Mouse (Mus musculus): Measurements from ENCODE around the gene Grik3. TPM values are rescaled to one million over a fixed set of nuclear protein-coding genes. Genes with fewer than 3 reads are reported as not detected.

Gene Grik3
- polyA plus RNA-seq, 1 experiment from 2014 or later = 0.16 TPM

DNA sequence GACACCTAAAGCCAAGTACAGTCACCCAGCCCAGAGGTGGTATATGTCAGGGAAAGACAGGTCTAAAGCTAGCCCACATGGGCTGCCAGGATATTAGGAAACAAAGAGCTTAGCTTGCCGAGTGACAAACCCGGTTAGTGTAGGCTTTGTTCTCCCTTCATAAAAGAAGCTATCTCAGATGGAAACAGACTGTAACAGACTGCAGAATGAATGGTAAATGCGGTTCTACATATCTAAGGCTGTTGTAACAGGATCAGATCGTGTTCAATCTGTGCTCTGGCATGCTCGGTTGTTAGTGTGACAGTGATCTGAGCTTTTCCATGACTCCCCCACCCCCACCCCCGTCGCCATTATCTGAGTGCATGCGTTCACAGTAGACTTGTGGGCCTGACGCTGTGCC, 92.8 kb downstream of the Grik3 start:
- 75% methylated on average over 9 of the region's 9 CpGs for WGBS

DNA sequence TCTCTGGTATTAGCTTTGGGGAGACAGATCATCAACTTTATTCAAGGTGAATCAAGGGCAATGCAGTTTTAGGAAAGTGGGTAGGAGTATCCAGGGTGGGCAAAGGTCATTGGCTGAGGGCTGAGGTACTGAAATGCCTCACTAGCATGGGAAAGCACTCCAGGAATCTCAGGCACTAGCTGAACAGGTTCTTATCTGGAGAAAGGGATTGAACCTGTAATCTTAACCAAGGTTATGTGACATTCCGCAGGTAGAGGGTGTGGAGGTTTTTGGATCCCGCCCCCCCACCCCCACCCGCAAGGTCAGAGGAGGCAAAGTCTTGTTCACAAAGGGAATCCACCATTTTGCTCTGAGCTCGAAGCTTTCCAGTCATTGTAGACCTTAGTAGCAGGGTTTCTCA, 93.4 kb downstream of the Grik3 start:
- Histone ChIP-seq H3K4me1 (ENCODE audit: control insufficient read depth, insufficient read depth, low read length) (no peaks in the 10 kb centered on the region), H3K4me3 (ENCODE audit: low read length) (no peak overlapping the region), H3K36me3 (ENCODE audit: control insufficient read depth, insufficient read depth) (no peaks in the 10 kb centered on the region), H3K4me2 (ENCODE audit: low read depth, low read length) (no peak overlapping the region), H3K27me3 (ENCODE audit: control insufficient read depth, insufficient read depth, low read length) (peaks cover 15% of the 10 kb centered on the region), H3K27ac (ENCODE audit: low read length) (no peak overlapping the region), H3K9me3 (replicated peaks; ENCODE audit: control insufficient read depth, low read length) (no peaks in the 10 kb centered on the region), H3K9ac (ENCODE audit: low read length) (no peak overlapping the region)
- no peak for ATAC-seq (replicated peaks; ENCODE audit: extremely low read depth, insufficient read depth, low FRiP score)
- 55% methylated on average over 4 of the region's 4 CpGs for WGBS

More for the DNA sequence above, 92.8 kb downstream of the Grik3 start:
- ATAC-seq (replicated peaks; ENCODE audit: extremely low read depth, insufficient read depth, low FRiP score) = no peak
- Histone ChIP-seq H3K9ac (ENCODE audit: low read length) (no peak overlapping the region), H3K9me3 (replicated peaks; ENCODE audit: control insufficient read depth, low read length) (no peaks in the 10 kb centered on the region), H3K4me2 (ENCODE audit: low read depth, low read length) (no peak overlapping the region), H3K4me3 (ENCODE audit: low read length) (no peak overlapping the region), H3K36me3 (ENCODE audit: control insufficient read depth, insufficient read depth) (no peaks in the 10 kb centered on the region), H3K27me3 (ENCODE audit: control insufficient read depth, insufficient read depth, low read length) (peaks cover 13% of the 10 kb centered on the region), H3K4me1 (ENCODE audit: control insufficient read depth, insufficient read depth, low read length) (no peaks in the 10 kb centered on the region), H3K27ac (ENCODE audit: low read length) (no peak overlapping the region)

DNA sequence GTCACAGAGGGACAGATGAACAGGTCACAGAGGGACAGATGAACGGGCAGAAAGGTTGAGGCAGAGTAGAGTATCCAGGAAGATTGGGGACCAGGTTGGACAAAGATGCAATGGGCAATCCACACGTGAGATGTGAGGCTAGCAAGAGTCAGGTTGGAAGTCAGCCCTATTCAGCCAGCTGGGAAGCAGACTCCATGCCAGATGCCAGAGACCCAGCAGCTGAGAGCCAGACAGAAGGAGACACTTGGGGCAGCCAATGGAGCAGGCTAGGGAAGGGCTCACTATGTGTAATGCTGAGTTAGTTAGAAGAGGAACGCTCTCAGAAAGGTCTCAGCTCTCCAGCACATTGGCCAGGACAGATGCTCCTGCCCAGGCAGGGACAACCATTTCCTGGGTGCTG, 94.2 kb downstream of the Grik3 start:
- H3K4me2 ChIP-seq (ENCODE audit: low read depth, low read length) = no peak overlapping the region
- H3K9me3 ChIP-seq (replicated peaks; ENCODE audit: control insufficient read depth, low read length) = no peaks in the 10 kb centered on the region
- peaks cover 22% of the 10 kb centered on the region for H3K27me3 ChIP-seq (ENCODE audit: control insufficient read depth, insufficient read depth, low read length)
- no peaks in the 10 kb centered on the region for H3K4me1 ChIP-seq (ENCODE audit: control insufficient read depth, insufficient read depth, low read length)
- ATAC-seq (replicated peaks; ENCODE audit: extremely low read depth, insufficient read depth, low FRiP score) = no peak
- H3K9ac ChIP-seq (ENCODE audit: low read length) = no peak overlapping the region
- no peaks in the 10 kb centered on the region for H3K36me3 ChIP-seq (ENCODE audit: control insufficient read depth, insufficient read depth)
- H3K27ac ChIP-seq (ENCODE audit: low read length) = no peak overlapping the region
- no peak overlapping the region for H3K4me3 ChIP-seq (ENCODE audit: low read length)
- WGBS = 74% methylated on average over 3 of the region's 3 CpGs

DNA sequence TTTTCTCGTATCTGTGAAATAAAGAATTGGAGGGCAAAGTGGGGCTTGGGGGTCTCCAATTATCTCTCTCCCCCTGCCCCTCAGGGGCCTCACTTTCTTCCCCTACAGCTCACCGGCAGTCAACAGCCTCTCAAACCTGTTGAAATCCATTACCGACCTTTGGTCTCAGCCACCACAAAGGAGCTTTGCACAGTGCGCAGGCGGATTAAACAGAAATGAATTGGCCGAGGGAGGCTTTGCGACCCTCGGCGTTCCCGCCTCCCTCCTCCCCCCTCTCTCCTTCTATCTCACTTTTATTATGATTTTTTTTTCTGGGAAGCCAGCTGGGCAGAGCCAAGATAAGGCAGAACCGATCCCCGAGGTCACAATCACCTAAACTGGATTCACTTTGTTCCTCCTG, 97.1 kb downstream of the Grik3 start:
- ATAC-seq (replicated peaks; ENCODE audit: extremely low read depth, insufficient read depth, low FRiP score) = no peak

DNA sequence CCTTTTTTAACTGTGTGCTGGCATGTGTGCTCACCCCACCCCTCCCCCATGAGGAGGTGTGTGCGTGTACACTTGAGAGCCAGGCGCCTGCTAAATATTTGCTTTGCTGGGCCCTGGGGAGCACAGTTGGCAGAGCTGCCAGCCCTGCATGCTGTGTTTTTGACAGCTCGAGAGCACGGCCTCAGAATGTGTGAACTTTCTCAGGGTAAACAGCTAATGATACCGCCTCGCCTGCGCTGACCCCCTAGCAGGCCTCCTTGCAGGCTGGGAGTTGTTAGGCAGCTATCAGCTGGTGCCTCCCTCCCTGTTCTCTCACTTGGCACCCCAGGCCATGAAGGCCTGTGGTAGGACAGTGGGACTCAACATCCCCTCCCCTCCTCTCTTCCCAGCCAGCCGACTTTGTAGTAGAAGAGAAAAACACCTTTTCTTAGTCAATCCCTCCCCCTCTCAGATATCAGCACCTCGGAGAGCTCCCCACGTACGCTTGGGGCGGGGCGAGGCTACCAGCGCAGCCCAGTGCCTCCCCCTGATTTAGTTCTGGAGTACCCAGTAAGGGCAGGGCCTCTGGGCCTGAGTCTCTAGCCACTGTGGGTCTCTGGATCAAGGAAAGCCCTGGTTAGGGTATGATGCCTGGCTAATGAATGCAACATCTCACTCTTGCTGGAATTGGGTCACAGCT, 99.9 kb downstream of the Grik3 start:
- Histone ChIP-seq H3K27me3 (ENCODE audit: control insufficient read depth, insufficient read depth, low read length) (peaks cover 27% of the 10 kb centered on the region), H3K9me3 (replicated peaks; ENCODE audit: control insufficient read depth, low read length) (no peaks in the 10 kb centered on the region), H3K4me3 (ENCODE audit: low read length) (no peak overlapping the region), H3K4me2 (ENCODE audit: low read depth, low read length) (no peak overlapping the region), H3K4me1 (ENCODE audit: control insufficient read depth, insufficient read depth, low read length) (peaks cover 3% of the 10 kb centered on the region; the same call in 1 of the 2 replicates), H3K27ac (ENCODE audit: low read length) (no peak overlapping the region), H3K9ac (ENCODE audit: low read length) (no peak overlapping the region), H3K36me3 (ENCODE audit: control insufficient read depth, insufficient read depth) (no peaks in the 10 kb centered on the region)
- 2% methylated on average over 14 of the region's 14 CpGs for WGBS
- ATAC-seq (replicated peaks; ENCODE audit: extremely low read depth, insufficient read depth, low FRiP score) = 0 out of 2 replicates have a peak, but pooled peaks have one; percentile 23

More for the DNA sequence above, 97.1 kb downstream of the Grik3 start:
- 24% methylated on average over 12 of the region's 12 CpGs for WGBS
- H3K9me3 ChIP-seq (replicated peaks; ENCODE audit: control insufficient read depth, low read length) = no peaks in the 10 kb centered on the region
- H3K36me3 ChIP-seq (ENCODE audit: control insufficient read depth, insufficient read depth) = no peaks in the 10 kb centered on the region
- no peak overlapping the region for H3K27ac ChIP-seq (ENCODE audit: low read length)
- no peak overlapping the region for H3K4me3 ChIP-seq (ENCODE audit: low read length)
- peaks cover 27% of the 10 kb centered on the region for H3K27me3 ChIP-seq (ENCODE audit: control insufficient read depth, insufficient read depth, low read length)
- H3K4me1 ChIP-seq (ENCODE audit: control insufficient read depth, insufficient read depth, low read length) = peaks cover 3% of the 10 kb centered on the region; the same call in 1 of the 2 replicates
- no peak overlapping the region for H3K4me2 ChIP-seq (ENCODE audit: low read depth, low read length)
- H3K9ac ChIP-seq (ENCODE audit: low read length) = no peak overlapping the region

DNA sequence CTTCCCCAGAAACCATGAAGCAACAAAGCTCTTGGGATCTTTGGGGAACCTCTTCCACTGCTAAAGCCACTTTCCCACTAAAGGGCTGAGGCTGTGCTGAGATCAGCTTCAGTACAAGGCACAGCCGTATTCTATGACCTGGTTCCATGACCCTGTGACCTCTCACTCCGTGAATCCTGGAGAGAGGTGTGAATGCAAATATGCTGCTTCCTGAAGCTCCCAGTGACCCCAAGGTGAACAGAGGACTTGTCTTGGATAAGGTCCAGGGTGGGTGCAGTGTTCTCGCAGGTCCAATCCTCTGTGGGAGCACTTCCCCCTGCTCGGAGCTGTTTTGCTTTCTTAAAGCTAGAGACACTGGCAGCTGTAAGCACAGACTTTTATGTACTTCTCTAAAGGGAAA, 102.2 kb downstream of the Grik3 start:
- ATAC-seq (replicated peaks; ENCODE audit: extremely low read depth, insufficient read depth, low FRiP score) = no peak
- Histone ChIP-seq H3K36me3 (ENCODE audit: control insufficient read depth, insufficient read depth) (no peaks in the 10 kb centered on the region), H3K4me1 (ENCODE audit: control insufficient read depth, insufficient read depth, low read length) (peaks cover 3% of the 10 kb centered on the region; the same call in 1 of the 2 replicates), H3K27ac (ENCODE audit: low read length) (no peak overlapping the region), H3K9me3 (replicated peaks; ENCODE audit: control insufficient read depth, low read length) (no peaks in the 10 kb centered on the region), H3K4me3 (ENCODE audit: low read length) (no peak overlapping the region), H3K27me3 (ENCODE audit: control insufficient read depth, insufficient read depth, low read length) (peaks cover 22% of the 10 kb centered on the region), H3K4me2 (ENCODE audit: low read depth, low read length) (no peak overlapping the region), H3K9ac (ENCODE audit: low read length) (no peak overlapping the region)
- WGBS = 24% methylated on average over 4 of the region's 4 CpGs

DNA sequence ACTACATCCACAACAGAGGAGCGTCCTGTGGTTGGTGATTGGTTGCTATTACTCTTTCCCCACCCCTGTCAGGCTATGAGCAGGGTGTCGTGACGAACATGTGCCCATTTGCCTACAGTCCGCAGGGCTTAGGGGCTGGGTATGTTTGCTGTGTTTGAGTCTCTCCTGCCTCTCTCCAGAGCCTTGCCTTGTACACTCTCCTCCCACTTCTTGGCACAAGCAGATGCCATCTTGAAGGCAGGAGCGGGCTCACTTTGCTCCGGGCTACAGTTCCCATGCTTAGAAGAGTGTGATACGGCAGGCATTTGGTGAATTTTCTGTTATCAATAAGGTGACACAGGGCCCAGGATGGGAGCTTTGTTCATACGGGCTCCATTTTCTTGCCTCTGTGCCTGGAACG, 104.5 kb downstream of the Grik3 start:
- Histone ChIP-seq H3K27ac (ENCODE audit: low read length) (no peak overlapping the region), H3K27me3 (ENCODE audit: control insufficient read depth, insufficient read depth, low read length) (peaks cover 6% of the 10 kb centered on the region; the same call in 1 of the 2 replicates), H3K9ac (ENCODE audit: low read length) (no peak overlapping the region), H3K4me2 (ENCODE audit: low read depth, low read length) (no peak overlapping the region), H3K4me1 (ENCODE audit: control insufficient read depth, insufficient read depth, low read length) (peaks cover 2% of the 10 kb centered on the region; the same call in 1 of the 2 replicates), H3K36me3 (ENCODE audit: control insufficient read depth, insufficient read depth) (no peaks in the 10 kb centered on the region), H3K9me3 (replicated peaks; ENCODE audit: control insufficient read depth, low read length) (no peaks in the 10 kb centered on the region), H3K4me3 (ENCODE audit: low read length) (no peak overlapping the region)
- 73% methylated on average over 9 of the region's 9 CpGs for WGBS
- no peak for ATAC-seq (replicated peaks; ENCODE audit: extremely low read depth, insufficient read depth, low FRiP score)

DNA sequence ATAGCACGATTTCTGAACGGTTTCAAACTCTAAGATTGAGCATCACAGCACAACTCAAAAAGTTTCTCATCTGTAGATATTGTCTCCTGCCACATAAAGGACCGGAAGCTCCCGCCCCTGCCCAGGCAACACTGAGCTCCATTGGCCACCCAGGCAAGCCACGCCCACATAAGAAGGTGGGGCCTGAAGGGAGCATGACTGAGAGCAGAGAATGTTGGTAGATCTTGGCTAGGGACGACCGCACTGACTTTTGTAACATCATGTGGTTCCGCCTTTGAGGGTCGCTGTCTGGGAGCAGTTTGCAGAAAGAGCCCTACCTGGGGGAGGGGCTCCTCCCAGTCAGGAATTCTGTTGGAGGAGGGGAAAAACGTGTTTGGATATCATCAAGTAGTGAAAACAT, 108.2 kb downstream of the Grik3 start:
- no peak overlapping the region for H3K9ac ChIP-seq (ENCODE audit: low read length)
- peaks cover 6% of the 10 kb centered on the region; the same call in 1 of the 2 replicates for H3K27me3 ChIP-seq (ENCODE audit: control insufficient read depth, insufficient read depth, low read length)
- H3K4me2 ChIP-seq (ENCODE audit: low read depth, low read length) = no peak overlapping the region
- ATAC-seq (replicated peaks; ENCODE audit: extremely low read depth, insufficient read depth, low FRiP score) = no peak
- no peak overlapping the region for H3K27ac ChIP-seq (ENCODE audit: low read length)
- no peaks in the 10 kb centered on the region for H3K4me1 ChIP-seq (ENCODE audit: control insufficient read depth, insufficient read depth, low read length)
- WGBS = 38% methylated on average over 10 of the region's 10 CpGs
- no peaks in the 10 kb centered on the region for H3K9me3 ChIP-seq (replicated peaks; ENCODE audit: control insufficient read depth, low read length)
- H3K4me3 ChIP-seq (ENCODE audit: low read length) = no peak overlapping the region
- H3K36me3 ChIP-seq (ENCODE audit: control insufficient read depth, insufficient read depth) = no peaks in the 10 kb centered on the region

DNA sequence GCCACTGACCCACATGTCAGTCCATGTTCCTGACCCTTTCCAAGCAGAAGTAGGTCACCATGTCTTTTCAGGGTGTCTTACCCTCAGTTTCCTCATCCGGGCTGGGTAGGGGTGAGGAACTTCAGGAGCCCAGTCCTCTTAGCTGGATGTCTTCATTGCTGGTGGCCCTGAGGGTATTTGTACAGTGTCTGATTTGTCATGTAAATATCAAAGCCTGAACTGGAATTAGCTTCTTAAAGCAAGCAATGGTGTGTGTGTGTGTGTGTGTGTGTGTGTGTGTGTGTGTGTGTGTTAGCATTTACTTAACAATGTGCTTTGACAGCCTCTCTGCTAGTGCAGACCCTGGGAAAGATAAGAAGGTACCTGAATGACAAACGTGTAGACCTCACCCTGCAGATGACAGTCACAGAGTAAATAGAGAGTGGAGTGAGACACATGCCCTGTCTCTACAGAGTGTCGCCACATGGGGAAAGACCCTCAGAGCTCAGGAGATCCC, 109.1 kb downstream of the Grik3 start:
- H3K27me3 ChIP-seq (ENCODE audit: control insufficient read depth, insufficient read depth, low read length) = peaks cover 6% of the 10 kb centered on the region; the same call in 1 of the 2 replicates
- no peak overlapping the region for H3K9ac ChIP-seq (ENCODE audit: low read length)
- no peaks in the 10 kb centered on the region for H3K9me3 ChIP-seq (replicated peaks; ENCODE audit: control insufficient read depth, low read length)
- H3K4me1 ChIP-seq (ENCODE audit: control insufficient read depth, insufficient read depth, low read length) = no peaks in the 10 kb centered on the region
- no peak for ATAC-seq (replicated peaks; ENCODE audit: extremely low read depth, insufficient read depth, low FRiP score)
- H3K4me3 ChIP-seq (ENCODE audit: low read length) = no peak overlapping the region
- H3K36me3 ChIP-seq (ENCODE audit: control insufficient read depth, insufficient read depth) = no peaks in the 10 kb centered on the region
- 45% methylated on average over 3 of the region's 3 CpGs for WGBS
- no peak overlapping the region for H3K27ac ChIP-seq (ENCODE audit: low read length)
- H3K4me2 ChIP-seq (ENCODE audit: low read depth, low read length) = no peak overlapping the region
